Mouse (Mus musculus) kidney, postnatal 10 days (tissue): ENCODE results near the gene 5530400C23Rik.
"Not testable (repeated sequence)": the region's sequence is repeated elsewhere in the genome, so short reads cannot be mapped to it uniquely, and the experiment has no call there.

Experiments used
- DNase-seq: peaks from one replicate; pipeline ENCODE4 v3.0.0; 2021; ENCODE audit warnings: mixed read lengths

Gene 5530400C23Rik

GRCm38 (mm10) chr6:133291916-133292315 lies at the start of gene 5530400C23Rik:
Gene 5530400C23Rik (plus strand): TSS chr6:133292216.
- DNase-seq = not testable (repeated sequence)

- DNase-seq = no peak
Observed at GRCm38 (mm10) chr6:133305952-133306715, 14.1 kb downstream of the 5530400C23Rik start.

- DNase-seq = not testable (repeated sequence)
Observed at GRCm38 (mm10) chr6:133313896-133314295, 21.9 kb downstream of the 5530400C23Rik start.

- DNase-seq = no peak
Observed at GRCm38 (mm10) chr6:133338535-133338934, 46.5 kb downstream of the 5530400C23Rik start.

- not testable (repeated sequence) for DNase-seq
Observed at GRCm38 (mm10) chr6:133341731-133342130, 49.7 kb downstream of the 5530400C23Rik start.
